Mouse (Mus musculus): Measurements from ENCODE around the gene Fau. TPM values are rescaled to one million over a fixed set of nuclear protein-coding genes. Genes with fewer than 3 reads are reported as not detected.

Fau gene
- polyA plus RNA-seq, 1 experiment from 2014 or later, result 1,135 TPM

DNA sequence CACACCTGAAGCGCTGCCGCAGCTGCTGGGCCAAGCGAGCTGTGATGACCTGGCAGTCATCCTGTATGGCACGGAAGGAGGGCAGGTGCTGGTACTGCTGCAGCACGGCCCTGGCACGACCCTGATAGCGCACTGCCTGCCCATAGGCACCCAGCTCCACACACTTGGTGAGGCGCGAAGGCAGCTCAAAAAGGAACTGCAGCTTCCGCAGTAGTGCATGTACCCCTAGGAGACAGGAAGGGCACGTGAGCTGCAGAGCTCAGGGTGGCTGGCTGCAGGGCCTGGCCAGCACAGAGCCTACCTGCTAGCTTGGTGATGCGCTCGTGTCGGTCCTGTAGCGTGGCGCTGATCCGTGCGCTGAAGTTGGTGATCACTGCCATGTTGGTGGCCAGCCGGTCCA lies 13.6 kb downstream of the Fau start:
- Histone ChIP-seq H3K4me2 (no peak overlapping the region), H3K27me3 (replicated peaks; ENCODE audit: control insufficient read depth, insufficient read depth, low read length) (no peaks in the 10 kb centered on the region), H3K27ac (ENCODE audit: low read depth, low read length) (no peak overlapping the region), H3K9ac (ENCODE audit: low read depth, low read length) (no peak overlapping the region), H3K36me3 (ENCODE audit: control insufficient read depth, insufficient read depth, low read length) (peaks cover 30% of the 10 kb centered on the region), H3K4me3 (ENCODE audit: low read depth, low read length) (no peak overlapping the region), H3K9me3 (ENCODE audit: control insufficient read depth, low read length) (no peaks in the 10 kb centered on the region), H3K4me1 (replicated peaks; ENCODE audit: control insufficient read depth, insufficient read depth, low read length) (peaks cover 16% of the 10 kb centered on the region)
- DNase-seq (ENCODE audit: low spot score), result no peak
- WGBS, result 92% methylated on average over 19 of the region's 19 CpGs
- ATAC-seq (replicated peaks; ENCODE audit: low FRiP score), result no peak

DNA sequence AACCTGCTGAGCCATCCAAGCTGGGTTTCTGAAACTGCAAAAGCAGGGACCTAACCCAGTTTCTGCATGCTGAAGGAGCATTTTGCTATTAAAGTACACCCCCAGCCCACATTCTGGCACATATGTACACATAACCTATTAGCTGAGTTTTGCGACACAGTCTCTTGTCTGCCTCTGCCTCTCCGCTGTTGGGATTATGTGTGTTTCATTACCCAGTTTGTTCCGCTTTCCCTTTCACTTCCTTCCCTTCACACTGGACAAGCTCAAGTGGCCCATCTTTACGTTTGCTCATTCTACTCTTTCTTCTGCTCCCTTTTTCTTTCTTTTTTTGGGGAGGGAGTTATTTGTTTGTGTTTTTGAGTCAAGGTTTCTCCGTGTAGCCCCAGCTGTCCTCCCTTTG lies 16.2 kb downstream of the Fau start:
- DNase-seq (ENCODE audit: low spot score) (no peak), ATAC-seq (replicated peaks; ENCODE audit: low FRiP score) (no peak)
- no peak overlapping the region for H3K27ac ChIP-seq (ENCODE audit: low read depth, low read length)
- 90% methylated on average over 5 of the region's 5 CpGs for WGBS
- no peak overlapping the region for H3K9ac ChIP-seq (ENCODE audit: low read depth, low read length)
- H3K36me3 ChIP-seq (ENCODE audit: control insufficient read depth, insufficient read depth, low read length), result peaks cover 27% of the 10 kb centered on the region
- no peak overlapping the region for H3K4me2 ChIP-seq
- H3K4me1 ChIP-seq (replicated peaks; ENCODE audit: control insufficient read depth, insufficient read depth, low read length), result peaks cover 6% of the 10 kb centered on the region
- H3K27me3 ChIP-seq (replicated peaks; ENCODE audit: control insufficient read depth, insufficient read depth, low read length), result no peaks in the 10 kb centered on the region
- no peak overlapping the region for H3K4me3 ChIP-seq (ENCODE audit: low read depth, low read length)
- H3K9me3 ChIP-seq (ENCODE audit: control insufficient read depth, low read length), result no peaks in the 10 kb centered on the region

DNA sequence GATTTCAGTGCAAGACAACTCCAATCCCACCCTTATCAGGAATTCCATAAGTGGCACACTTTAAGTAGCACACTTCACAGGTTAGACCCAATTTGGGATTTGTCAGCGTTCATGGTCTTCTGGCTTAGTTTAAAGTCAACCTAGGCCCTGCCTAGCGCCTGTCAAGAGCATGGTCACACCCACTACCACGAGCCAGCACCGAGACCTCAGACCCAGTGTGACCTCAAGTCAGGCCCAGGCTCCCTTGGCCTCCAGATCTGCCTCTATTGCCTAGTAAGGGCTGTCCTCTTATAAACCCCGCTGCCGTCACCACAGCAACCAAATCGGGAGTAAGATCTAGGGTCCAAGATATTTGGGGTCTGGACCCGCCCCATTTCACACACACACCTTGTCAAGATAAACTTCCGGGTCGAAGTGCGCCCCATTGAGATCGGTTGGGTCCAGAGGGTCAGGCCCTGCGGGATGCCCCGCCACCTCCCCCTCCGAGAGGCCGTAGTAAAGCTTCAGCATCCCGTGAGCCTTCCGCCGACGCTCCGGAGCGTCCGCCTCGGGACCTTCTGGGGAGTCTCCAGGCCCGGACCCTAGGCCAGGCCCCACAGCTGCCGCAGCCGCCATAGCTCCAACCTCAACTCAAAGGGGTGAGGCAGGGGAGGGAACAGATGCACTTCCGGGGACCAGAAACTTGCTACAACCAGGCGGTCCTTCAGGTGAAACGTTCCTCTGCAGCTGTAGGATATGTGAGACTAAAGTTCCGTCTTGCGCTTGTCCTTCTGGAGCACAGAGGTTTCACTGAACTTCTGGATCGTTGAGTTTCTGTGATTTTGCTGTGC lies 19.1 kb downstream of the Fau start, which contains the start of gene Vps51:
Gene Vps51, minus strand, starts transcription at position 668 of the 830 bp plus-strand sequence.
- H3K27me3 ChIP-seq (replicated peaks; ENCODE audit: control insufficient read depth, insufficient read depth, low read length), result no peaks in the 10 kb centered on the region
- under 1% methylated on average over 33 of the region's 33 CpGs for WGBS
- DNase-seq (ENCODE audit: low spot score), result peak; percentile 90
- H3K4me2 ChIP-seq, result peak within 1 kb of the TSS; percentile 80
- H3K4me1 ChIP-seq (replicated peaks; ENCODE audit: control insufficient read depth, insufficient read depth, low read length), result peaks cover 6% of the 10 kb centered on the region
- peak within 1 kb of the TSS; percentile 50 for H3K27ac ChIP-seq (ENCODE audit: low read depth, low read length)
- no peaks in the 10 kb centered on the region for H3K9me3 ChIP-seq (ENCODE audit: control insufficient read depth, low read length)
- peak within 1 kb of the TSS; percentile 73 for H3K9ac ChIP-seq (ENCODE audit: low read depth, low read length)
- ATAC-seq (replicated peaks; ENCODE audit: low FRiP score), result peak; percentile 84
- peak within 1 kb of the TSS; percentile 74 for H3K4me3 ChIP-seq (ENCODE audit: low read depth, low read length)
- peaks cover 23% of the 10 kb centered on the region for H3K36me3 ChIP-seq (ENCODE audit: control insufficient read depth, insufficient read depth, low read length)

DNA sequence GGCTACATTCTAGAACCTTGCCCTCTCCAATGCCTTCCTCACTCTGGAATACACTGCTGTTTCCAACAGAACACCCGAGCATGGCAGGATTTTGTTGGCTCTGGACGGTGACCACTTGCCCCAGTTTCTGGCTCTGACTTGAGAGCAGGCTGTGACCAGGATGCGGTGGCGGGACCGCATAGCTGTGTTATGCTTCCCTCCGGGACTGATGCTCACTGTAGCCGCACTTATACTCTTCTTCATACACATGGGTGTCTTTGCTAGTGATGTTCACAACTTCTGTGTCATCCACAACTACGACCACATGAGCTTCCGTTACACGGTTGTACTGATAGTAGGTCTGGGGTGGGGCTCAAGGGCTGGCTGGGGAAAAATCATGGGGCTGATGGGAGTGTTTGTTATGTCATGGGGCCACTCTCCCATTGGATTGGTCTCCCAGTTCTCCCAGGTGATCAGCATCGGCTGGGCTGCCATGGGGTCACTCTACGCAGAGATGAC lies 22.4 kb downstream of the Fau start, which contains the start of gene Tmem262:
Gene Tmem262, plus strand, starts transcription at position 51 of the 498 bp plus-strand sequence.
- Histone ChIP-seq H3K9me3 (ENCODE audit: control insufficient read depth, low read length) (no peaks in the 10 kb centered on the region), H3K4me2 (no peak within 1 kb of the TSS), H3K9ac (ENCODE audit: low read depth, low read length) (no peak within 1 kb of the TSS), H3K4me1 (replicated peaks; ENCODE audit: control insufficient read depth, insufficient read depth, low read length) (peaks cover 13% of the 10 kb centered on the region), H3K36me3 (ENCODE audit: control insufficient read depth, insufficient read depth, low read length) (peaks cover 18% of the 10 kb centered on the region), H3K27me3 (replicated peaks; ENCODE audit: control insufficient read depth, insufficient read depth, low read length) (no peaks in the 10 kb centered on the region), H3K27ac (ENCODE audit: low read depth, low read length) (no peak within 1 kb of the TSS), H3K4me3 (ENCODE audit: low read depth, low read length) (no peak within 1 kb of the TSS)
- ATAC-seq (replicated peaks; ENCODE audit: low FRiP score) (no peak), DNase-seq (ENCODE audit: low spot score) (no peak)
- WGBS, result 90% methylated on average over 12 of the region's 12 CpGs

DNA sequence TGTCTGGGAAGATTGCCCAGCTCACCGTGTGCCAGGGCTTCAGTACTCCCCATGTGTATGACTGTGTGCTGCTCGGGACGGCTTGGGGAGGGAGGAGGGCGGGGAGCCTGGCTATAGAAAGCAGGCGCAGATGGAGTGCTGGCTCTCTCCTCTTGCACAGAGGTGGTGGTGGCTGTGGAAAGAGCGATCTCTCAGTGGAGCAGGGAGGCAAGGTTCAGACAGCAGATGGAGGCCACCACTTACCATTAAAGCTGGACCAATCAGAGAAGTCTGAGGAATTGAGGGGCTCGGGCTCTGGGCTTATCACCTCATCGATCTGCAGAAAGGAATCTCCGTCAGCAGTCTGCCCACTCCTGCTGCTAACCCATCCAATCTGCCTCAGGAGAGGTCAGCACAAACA lies 24.5 kb downstream of the Fau start, which contains the start of gene Gm28374:
Gene Gm28374, minus strand, starts transcription at position 101 of the 400 bp plus-strand sequence.
- H3K27ac ChIP-seq (ENCODE audit: low read depth, low read length), result no peak within 1 kb of the TSS
- H3K4me3 ChIP-seq (ENCODE audit: low read depth, low read length), result no peak within 1 kb of the TSS; the same call in 1 of the 2 replicates
- no peak within 1 kb of the TSS for H3K4me2 ChIP-seq
- 86% methylated on average over 9 of the region's 9 CpGs for WGBS
- no peak for DNase-seq (ENCODE audit: low spot score)
- H3K36me3 ChIP-seq (ENCODE audit: control insufficient read depth, insufficient read depth, low read length), result peaks cover 17% of the 10 kb centered on the region
- H3K4me1 ChIP-seq (replicated peaks; ENCODE audit: control insufficient read depth, insufficient read depth, low read length), result peaks cover 10% of the 10 kb centered on the region
- no peak for ATAC-seq (replicated peaks; ENCODE audit: low FRiP score)
- H3K9ac ChIP-seq (ENCODE audit: low read depth, low read length), result no peak within 1 kb of the TSS
- no peaks in the 10 kb centered on the region for H3K27me3 ChIP-seq (replicated peaks; ENCODE audit: control insufficient read depth, insufficient read depth, low read length)
- no peaks in the 10 kb centered on the region for H3K9me3 ChIP-seq (ENCODE audit: control insufficient read depth, low read length)

DNA sequence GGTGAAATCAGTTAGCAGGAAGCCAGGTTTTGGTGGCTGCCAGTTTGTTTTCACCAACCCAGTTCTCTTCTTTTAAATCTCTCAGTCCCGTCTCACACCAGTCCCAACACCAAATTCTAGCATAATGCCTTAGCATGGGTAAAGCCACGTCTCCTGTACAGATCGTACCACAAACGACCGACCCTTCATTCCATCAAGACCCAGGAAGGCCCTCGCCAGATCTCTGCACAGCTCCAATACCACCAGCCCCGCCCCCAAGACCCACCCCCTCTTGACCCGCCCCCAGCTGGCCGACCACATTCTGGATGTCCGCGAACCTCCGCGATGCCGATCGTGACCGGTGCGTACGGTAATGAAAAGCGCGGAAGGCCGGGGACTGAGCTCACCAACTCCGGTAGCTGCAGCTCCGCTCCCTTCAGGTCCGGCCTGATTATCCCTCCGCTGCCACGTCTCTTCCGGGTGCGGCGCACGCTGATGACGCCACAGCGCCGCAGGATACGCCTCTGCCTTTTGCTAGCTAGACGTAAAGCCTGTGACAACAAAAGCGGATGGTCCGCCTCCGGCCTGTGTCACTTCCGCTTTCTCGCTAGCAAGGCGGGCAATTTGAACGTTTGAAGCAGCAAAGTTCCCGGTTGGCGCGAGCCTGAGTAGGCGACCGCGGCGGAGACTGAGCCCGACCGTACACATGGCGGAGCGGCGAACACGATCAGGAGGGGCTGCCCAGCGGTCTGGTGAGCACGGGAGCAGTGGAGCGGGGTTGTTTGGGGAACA lies 27.0 kb downstream of the Fau start, which contains the start of the genes Zfpl1 and Cdca5:
Gene Zfpl1, minus strand, starts transcription at position 479 of the 771 bp plus-strand sequence.
Gene Cdca5, plus strand, starts transcription at position 506 of the 771 bp plus-strand sequence.
- H3K27ac ChIP-seq (ENCODE audit: low read depth, low read length), result peak within 1 kb of the TSS; percentile 84
- H3K36me3 ChIP-seq (ENCODE audit: control insufficient read depth, insufficient read depth, low read length), result peaks cover 26% of the 10 kb centered on the region
- WGBS, result under 1% methylated on average over 58 of the region's 58 CpGs
- peak within 1 kb of the TSS; percentile 81 for H3K9ac ChIP-seq (ENCODE audit: low read depth, low read length)
- H3K4me3 ChIP-seq (ENCODE audit: low read depth, low read length), result peak within 1 kb of the TSS; percentile 75
- ATAC-seq (replicated peaks; ENCODE audit: low FRiP score) (peak; percentile 86), DNase-seq (ENCODE audit: low spot score) (peak; percentile 94)
- peaks cover 10% of the 10 kb centered on the region for H3K4me1 ChIP-seq (replicated peaks; ENCODE audit: control insufficient read depth, insufficient read depth, low read length)
- H3K27me3 ChIP-seq (replicated peaks; ENCODE audit: control insufficient read depth, insufficient read depth, low read length), result no peaks in the 10 kb centered on the region
- H3K4me2 ChIP-seq, result peak within 1 kb of the TSS; percentile 91
- no peaks in the 10 kb centered on the region for H3K9me3 ChIP-seq (ENCODE audit: control insufficient read depth, low read length)

DNA sequence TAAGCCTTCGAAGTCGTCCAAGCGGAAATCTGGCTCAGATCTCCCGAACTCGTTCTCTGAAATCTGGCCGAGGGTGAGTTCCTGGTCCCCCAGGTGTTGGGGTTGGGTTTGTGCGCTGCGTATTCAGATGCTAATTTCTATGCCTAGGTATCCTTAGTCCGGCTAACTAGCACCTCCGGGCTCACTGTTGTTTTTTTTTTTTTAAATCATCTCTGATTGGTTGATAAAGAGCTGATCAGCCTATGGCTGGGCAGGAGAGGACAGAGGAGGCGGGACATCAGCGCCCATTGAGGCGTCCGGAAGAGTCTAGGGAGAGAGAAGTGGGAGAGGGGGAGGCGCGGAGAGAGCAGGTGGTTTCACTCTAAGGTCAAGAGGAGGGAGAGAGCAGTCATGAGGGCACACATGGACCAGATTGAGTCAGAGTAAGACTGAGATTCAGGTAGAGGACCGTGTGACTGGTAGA lies 27.8 kb downstream of the Fau start:
- no peaks in the 10 kb centered on the region for H3K9me3 ChIP-seq (ENCODE audit: control insufficient read depth, low read length)
- WGBS, result 0% methylated on average over 17 of the region's 17 CpGs
- H3K27ac ChIP-seq (ENCODE audit: low read depth, low read length), result peak overlapping the region; percentile 84
- peak overlapping the region; percentile 81 for H3K9ac ChIP-seq (ENCODE audit: low read depth, low read length)
- peak overlapping the region; percentile 90 for H3K4me2 ChIP-seq
- H3K4me1 ChIP-seq (replicated peaks; ENCODE audit: control insufficient read depth, insufficient read depth, low read length), result peaks cover 10% of the 10 kb centered on the region
- ATAC-seq (replicated peaks; ENCODE audit: low FRiP score), result peak; percentile 84
- H3K36me3 ChIP-seq (ENCODE audit: control insufficient read depth, insufficient read depth, low read length), result peaks cover 32% of the 10 kb centered on the region
- H3K27me3 ChIP-seq (replicated peaks; ENCODE audit: control insufficient read depth, insufficient read depth, low read length), result no peaks in the 10 kb centered on the region
- peak; percentile 74 for DNase-seq (ENCODE audit: low spot score)
- H3K4me3 ChIP-seq (ENCODE audit: low read depth, low read length), result peak overlapping the region; percentile 75

DNA sequence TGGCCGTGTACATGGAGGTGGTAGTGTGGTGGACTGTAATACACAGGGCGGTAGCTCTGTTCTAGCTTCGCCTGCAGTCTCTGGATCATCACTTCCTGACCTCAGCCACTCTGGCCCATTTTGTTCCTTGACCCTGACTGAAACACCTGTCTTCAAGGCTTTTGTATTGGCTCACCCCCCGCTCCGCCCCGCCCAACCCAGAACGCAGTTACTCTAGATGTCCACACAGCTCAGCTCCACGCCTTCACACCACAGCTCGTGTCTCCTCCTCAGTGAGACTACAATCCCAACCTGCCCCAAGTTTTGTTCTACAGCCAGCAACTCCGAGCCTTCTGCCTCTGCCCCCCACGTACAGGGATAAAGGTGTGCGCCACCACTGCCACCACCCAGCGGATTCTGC lies 31.2 kb downstream of the Fau start:
- H3K36me3 ChIP-seq (ENCODE audit: control insufficient read depth, insufficient read depth, low read length), result peaks cover 28% of the 10 kb centered on the region
- 87% methylated on average over 13 of the region's 13 CpGs for WGBS
- ATAC-seq (replicated peaks; ENCODE audit: low FRiP score), result no peak

More for the DNA sequence above, 31.2 kb downstream of the Fau start:
- Histone ChIP-seq H3K9me3 (ENCODE audit: control insufficient read depth, low read length) (no peaks in the 10 kb centered on the region), H3K4me1 (replicated peaks; ENCODE audit: control insufficient read depth, insufficient read depth, low read length) (peaks cover 7% of the 10 kb centered on the region), H3K27me3 (replicated peaks; ENCODE audit: control insufficient read depth, insufficient read depth, low read length) (no peaks in the 10 kb centered on the region), H3K4me3 (ENCODE audit: low read depth, low read length) (no peak overlapping the region), H3K4me2 (no peak overlapping the region), H3K9ac (ENCODE audit: low read depth, low read length) (no peak overlapping the region), H3K27ac (ENCODE audit: low read depth, low read length) (no peak overlapping the region)
- DNase-seq (ENCODE audit: low spot score), result no peak

All from liver, embryonic 11.5 days (tissue).